Mouse (Mus musculus) brown adipose tissue, adult 24 weeks (tissue): ENCODE measurements around the gene Spata31d1a. TPM values are rescaled to one million over a fixed set of nuclear protein-coding genes. Genes with fewer than 3 reads are reported as not detected.
A peak's percentile ranks its signal among the peaks of the same experiment; 100 is the strongest.

Experiments
- H3K27ac ChIP-seq: fragments of 200-500 bp; replicated peaks from 2 replicates; pipeline ENCODE4 v1.5.1; 2012; ENCODE audit warnings: low read depth, mild to moderate bottlenecking, low read length
- H3K4me1 ChIP-seq: fragments of 200-500 bp; 2 replicates; pipeline ENCODE4 v1.6.1; 2012; ENCODE audit warnings: low read length, mixed read lengths; ENCODE audit not compliant: control insufficient read depth, insufficient read depth, insufficient read length
- H3K4me3 ChIP-seq: fragments of 200-500 bp; 2 replicates; pipeline ENCODE4 v1.5.1; 2012; ENCODE audit warnings: low read depth, mild to moderate bottlenecking, low read length, moderate library complexity; ENCODE audit not compliant: insufficient read depth
- polyA plus RNA-seq: library from polyadenylated mRNA; stranded (reverse); fragments of >200 nt; gene quantifications from 2 replicates; pipeline ENCODE4 v1.2.4, GENCODE M21; 2012; ENCODE audit not compliant: missing spikeins, insufficient read depth, insufficient read length

Spata31d1a gene
- polyA plus RNA-seq, 1 experiment = not detected

DNA sequence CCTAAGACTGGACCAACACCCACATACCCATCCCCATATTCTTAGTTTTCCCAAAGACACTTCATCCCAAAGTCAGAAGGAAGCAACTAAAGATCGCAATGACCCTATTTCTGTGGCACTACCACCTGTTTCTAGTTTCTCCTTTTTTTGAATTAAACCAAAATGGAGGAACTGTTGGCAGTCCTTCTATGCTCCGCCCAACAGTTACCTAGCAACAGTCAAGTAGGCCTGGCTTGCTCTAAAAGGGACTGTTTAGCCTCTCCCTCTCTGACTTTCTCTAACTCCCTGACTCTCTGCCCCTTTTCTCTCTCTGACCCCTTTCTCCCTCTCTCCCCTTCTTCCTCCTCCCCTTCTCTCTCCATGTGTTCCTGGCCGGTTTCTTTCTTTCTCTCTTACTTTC is 24.9 kb downstream of the Spata31d1a start:
- no peaks in the 10 kb centered on the region for H3K4me1 ChIP-seq

DNA sequence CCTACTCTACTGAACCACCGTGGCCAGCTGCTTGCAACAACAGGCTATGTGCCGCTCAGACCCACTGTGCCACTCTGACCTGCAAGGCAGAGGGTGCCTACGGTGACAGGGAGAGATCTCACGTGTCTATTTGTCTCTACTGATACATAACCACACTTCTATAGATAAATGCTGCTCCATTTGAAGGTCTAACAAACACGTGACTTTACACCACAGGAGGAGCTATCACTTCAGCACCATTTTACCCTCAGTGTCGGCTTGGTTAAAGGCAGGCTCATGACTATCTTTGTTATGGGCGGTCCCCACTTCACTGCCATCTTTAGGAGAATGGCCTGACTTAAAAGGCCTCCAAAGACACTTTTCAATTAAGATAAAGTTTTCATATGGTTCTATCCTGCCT is 27.5 kb downstream of the Spata31d1a start:
- Histone ChIP-seq H3K4me1 (no peaks in the 10 kb centered on the region), H3K4me3 (no peak overlapping the region), H3K27ac (no peak overlapping the region)

More for the DNA sequence above, 24.9 kb downstream of the Spata31d1a start:
- Histone ChIP-seq H3K27ac (no peak overlapping the region), H3K4me3 (no peak overlapping the region)

DNA sequence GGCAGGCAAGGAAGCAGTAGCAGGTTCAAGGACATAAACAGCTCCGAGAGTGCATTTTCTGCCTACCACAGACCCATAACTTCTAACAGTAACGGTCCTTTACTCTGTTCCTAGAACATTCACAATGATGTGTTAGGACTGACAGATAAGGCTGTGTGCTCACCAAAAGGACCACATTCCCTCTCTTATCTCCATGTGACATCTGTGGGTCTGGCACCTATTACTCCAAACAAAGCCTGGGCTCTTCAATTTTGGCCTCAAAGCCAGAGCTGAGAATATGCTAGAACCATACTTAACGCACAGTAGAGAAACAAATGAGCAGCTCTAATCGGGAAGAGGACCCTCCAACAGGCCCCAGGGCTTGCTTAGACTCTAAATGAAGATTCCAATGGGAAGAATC is 30.2 kb downstream of the Spata31d1a start:
- Histone ChIP-seq H3K4me3 (no peak overlapping the region), H3K27ac (no peak overlapping the region), H3K4me1 (no peaks in the 10 kb centered on the region)

DNA sequence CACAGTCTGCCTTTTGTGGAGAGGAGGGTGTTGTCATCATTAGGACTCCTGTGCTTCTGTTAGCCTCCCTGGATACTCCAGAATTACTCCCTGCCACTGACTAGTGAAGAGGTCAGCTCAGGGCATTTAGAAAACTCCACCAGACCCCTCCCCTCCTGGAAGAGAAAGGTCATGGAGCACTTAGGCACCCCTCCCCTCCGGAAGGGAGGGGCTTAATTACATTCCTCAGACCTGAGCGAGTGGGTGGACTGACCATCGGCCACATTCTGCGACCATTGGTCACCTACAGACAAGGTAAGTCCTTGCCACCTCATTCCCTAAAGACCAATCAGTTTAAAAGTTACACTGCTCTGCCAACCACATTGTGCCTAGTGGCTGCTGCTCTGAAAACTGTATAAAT is 30.8 kb downstream of the Spata31d1a start:
- Histone ChIP-seq H3K4me3 (no peak overlapping the region), H3K4me1 (no peaks in the 10 kb centered on the region), H3K27ac (no peak overlapping the region)

DNA sequence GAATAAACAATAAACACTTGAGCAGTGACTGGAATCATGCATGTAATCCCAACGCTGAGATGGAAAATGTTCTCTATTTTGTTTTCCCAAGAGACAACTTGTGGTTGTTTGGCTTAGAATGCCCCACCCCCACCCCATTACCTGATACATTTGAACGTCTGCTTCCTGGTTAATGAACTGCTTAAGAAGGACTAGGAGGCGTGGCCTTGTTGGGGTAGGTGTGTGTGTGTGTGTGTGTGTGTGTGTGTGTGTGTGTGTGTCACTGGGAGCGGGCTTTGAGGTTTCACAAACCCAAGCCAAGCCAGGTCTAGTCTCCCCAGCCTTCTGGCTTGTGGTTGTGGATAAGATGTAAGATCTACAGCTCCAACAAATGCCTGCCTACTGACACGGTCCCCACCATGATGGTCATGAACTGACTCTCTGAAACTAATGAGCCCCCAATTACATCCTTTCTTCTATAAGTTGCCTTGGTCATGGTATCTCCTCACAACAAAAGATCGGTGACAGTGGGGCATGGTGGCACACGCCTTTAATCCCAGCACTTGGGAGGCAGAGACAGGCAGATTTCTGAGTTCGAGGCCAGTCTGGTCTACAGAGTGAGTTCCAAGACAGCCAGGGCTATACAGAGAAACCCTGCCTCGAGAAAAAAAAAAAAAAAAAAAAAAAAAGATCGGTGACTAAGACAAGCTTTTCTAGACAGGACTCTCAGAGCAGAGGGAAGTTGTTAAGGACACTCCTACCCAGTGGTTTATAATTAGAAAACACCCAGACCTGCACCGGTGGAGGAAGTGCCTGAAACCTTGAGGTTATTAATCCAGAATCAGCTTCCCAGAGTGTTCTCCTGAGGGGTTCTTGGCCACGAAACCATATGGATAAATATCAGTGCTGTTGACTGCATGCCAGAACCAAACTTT is 33.6 kb downstream of the Spata31d1a start:
- Histone ChIP-seq H3K4me1 (no peaks in the 10 kb centered on the region; the same call in 1 of the 2 replicates), H3K4me3 (no peak overlapping the region), H3K27ac (no peak overlapping the region)

DNA sequence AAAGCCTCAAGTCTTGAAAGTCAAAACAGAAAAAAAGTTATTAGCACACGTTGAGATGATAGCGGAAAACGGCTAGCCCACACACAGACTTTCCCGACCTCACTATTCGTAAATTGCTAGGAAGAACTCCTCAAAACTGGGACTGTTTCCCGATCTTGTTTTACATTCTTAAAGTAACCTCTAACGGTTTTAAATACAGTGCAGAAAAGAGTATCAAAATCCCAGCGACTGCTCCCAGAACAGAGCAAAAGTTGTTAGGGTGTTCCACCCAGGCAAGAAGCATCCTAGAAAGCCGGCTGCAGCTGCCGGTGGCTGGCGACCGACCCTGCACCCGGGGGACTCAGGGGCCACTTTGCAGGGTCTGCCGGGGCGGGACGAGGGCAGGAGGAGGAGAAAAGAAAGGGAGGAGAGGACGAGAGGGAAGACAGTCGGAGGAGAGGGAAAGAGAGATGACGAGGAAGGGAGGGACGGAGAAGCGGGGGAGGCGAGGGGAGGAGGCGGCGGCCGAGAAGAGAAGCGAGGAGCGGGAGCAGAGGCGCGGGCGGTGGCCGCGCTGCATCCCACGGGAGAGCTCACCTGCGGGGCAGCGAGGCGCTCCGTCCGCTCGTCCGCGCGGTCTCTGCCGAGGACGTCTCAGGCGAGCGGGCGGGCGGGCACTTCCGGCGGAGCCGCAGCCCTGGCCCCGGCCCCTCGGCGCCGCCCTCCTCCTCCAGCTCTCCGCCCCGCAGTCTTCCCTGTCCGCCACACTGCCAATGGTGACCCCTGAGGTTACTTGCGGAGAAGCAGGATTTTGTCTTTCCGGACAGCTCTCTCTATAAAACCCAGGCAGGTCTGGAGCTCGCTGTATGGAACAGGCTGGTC is 34.7 kb downstream of the Spata31d1a start, which contains the start of gene Golm1:
Gene Golm1 (minus strand): TSS at position 661 of the 861 bp plus-strand sequence.
- no peaks in the 10 kb centered on the region; the same call in 1 of the 2 replicates for H3K4me1 ChIP-seq
- no peak within 1 kb of the TSS for H3K27ac ChIP-seq

DNA sequence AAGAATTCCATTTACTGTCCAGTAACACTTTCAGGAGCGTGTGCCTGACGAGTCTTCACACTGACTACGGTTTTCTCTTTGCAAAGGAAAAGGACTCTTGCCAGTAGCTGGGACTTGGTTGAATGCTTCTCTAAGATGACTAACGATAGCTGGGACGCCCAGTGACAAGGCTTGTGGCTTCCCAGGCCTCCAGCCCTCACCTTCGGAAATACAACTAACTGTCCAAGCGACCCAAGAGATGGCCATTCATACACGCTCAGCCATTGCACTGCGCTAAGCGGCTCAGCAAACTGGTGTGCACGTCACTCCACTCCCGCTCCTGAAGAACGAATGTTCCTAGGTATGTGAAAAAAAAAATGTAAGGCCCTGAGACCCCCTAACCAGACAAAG is 35.4 kb downstream of the Spata31d1a start:
- H3K27ac ChIP-seq = no peak overlapping the region
- H3K4me3 ChIP-seq = peak overlapping the region; percentile 87
- H3K4me1 ChIP-seq = no peaks in the 10 kb centered on the region; the same call in 1 of the 2 replicates

More for the DNA sequence above, 34.7 kb downstream of the Spata31d1a start, which contains the start of gene Golm1:
- H3K4me3 ChIP-seq = peak within 1 kb of the TSS; percentile 87

DNA sequence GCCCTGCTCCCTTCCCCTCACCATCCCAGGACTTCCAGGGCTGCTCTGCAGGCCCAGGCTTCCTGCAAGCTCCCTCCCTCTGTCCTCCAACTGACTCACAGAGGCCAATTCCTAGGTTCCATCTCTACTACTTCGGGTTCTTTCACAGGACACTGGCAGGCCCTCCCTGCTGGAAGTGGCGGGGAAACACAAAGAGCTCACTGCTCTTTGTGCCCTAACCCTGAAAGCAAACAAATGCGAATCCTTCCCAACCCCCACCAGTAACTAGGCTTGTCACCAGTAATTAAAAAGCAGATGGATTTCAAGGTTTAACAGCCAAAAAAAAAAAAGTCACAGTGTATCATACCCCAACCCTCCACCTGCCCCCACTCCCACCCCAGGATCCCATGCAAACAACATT is 35.9 kb downstream of the Spata31d1a start:
- Histone ChIP-seq H3K4me1 (no peaks in the 10 kb centered on the region; the same call in 1 of the 2 replicates), H3K4me3 (no peak overlapping the region), H3K27ac (no peak overlapping the region)

DNA sequence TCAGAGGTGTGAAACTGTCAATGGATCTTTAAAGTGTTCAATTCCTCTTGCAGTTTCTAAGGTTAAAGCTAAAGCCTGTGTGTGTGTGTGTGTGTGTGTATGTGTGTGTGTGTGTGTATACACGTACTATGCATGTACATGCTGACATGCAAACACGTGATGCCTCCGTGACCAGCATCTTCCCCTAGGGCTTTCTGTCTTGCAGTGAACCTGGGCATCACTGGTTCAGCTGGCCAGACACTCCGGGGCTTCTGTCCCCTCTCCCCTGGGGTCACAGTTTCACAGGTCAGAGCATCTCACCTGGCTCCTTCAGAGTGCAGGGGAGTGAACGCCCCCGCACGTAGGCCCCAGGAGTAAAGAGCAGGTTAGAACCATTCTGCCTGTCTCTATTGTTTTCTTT is 36.5 kb downstream of the Spata31d1a start:
- H3K4me3 ChIP-seq = no peak overlapping the region
- H3K4me1 ChIP-seq = no peaks in the 10 kb centered on the region; the same call in none of the 2 replicates
- H3K27ac ChIP-seq = no peak overlapping the region

DNA sequence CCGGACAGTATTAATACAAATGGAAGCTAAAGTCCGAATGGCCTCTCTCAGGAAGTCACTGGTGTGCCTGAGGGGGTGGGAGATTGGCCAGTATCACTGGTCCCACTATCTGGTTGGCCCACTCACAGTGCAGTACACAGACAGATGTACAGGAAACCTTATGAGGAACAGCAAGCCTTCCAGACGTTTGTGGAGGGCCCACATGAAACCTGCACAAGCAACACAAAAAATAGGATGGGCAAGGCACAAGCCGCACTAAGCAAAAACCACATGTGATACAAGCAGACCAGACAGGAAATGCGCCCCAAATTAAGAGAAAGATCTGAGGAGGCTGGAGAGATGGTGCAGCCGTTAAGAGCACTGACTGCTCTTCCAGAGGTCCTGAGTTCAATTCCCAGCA is 37.9 kb downstream of the Spata31d1a start:
- no peak overlapping the region for H3K4me3 ChIP-seq
- no peaks in the 10 kb centered on the region; the same call in none of the 2 replicates for H3K4me1 ChIP-seq
- no peak overlapping the region for H3K27ac ChIP-seq

DNA sequence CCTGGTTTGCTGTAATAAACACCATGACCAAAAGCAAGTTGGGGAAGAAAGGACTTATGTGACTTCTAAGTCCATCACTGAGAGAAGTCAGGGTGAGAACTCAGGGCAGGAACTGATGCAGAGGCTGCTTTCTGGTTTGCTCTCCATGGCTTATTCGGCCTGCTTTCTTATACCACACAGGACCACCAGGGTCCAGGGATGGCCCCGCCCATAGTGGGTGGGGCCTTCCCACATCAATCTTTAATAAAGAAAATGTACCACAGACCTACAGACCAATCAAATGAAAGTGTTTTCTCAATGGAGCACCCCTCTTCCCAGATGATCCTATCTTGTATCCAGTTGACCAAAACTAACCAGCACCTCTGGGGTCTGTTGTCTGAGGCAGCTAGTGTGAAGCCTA is 38.6 kb downstream of the Spata31d1a start:
- H3K4me3 ChIP-seq = no peak overlapping the region
- no peak overlapping the region for H3K27ac ChIP-seq
- no peaks in the 10 kb centered on the region; the same call in none of the 2 replicates for H3K4me1 ChIP-seq

DNA sequence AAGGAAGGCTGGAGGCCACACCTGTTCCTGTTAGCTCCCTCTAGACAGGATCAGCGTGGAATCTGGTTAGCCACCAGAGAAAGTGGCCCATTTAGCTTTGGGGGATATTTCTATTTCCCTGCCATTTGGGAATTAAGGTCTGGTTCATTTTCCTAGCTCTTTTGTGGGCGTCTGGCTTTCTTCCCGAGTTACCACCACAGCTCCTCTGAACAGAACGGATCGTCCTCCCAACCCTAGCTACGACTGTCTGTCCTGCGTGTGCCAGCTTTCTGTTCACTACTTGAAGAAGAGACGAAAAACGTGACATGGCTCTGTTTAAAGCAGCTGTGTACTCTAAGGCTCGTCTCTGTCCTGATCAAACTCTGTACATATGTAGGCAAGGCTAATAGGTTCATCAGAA is 40.2 kb downstream of the Spata31d1a start:
- Histone ChIP-seq H3K4me3 (no peak overlapping the region), H3K27ac (no peak overlapping the region), H3K4me1 (no peaks in the 10 kb centered on the region; the same call in none of the 2 replicates)

DNA sequence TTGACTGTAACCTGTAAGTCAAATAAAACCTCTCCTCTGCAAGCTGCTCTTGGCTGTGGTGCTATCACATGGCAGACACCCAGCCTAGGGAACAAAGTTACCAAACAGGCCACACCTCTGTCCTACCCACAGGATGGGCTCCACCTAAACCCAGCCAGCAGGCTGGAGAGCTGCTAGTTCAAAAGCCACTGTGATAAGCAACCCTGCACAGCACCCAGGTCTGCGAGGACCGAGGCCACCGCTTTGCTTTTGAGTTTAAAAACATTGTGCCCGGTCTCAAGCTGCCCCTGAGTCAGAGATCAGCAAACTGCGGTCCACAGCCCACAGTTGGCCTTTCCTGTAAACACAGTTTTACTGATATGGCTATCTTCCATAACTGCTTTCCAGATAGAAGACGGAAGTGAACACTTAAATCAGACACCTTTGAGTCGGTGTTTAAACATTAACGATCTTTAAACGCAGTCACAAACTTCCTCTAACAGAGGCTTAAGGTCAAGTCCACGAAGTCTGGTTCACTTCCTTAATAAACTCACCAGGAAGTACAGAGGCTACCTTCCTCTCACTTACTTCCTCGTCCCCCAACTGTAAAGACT is 41.5 kb downstream of the Spata31d1a start:
- Histone ChIP-seq H3K4me3 (no peak overlapping the region), H3K27ac (no peak overlapping the region), H3K4me1 (no peaks in the 10 kb centered on the region; the same call in 1 of the 2 replicates)

DNA sequence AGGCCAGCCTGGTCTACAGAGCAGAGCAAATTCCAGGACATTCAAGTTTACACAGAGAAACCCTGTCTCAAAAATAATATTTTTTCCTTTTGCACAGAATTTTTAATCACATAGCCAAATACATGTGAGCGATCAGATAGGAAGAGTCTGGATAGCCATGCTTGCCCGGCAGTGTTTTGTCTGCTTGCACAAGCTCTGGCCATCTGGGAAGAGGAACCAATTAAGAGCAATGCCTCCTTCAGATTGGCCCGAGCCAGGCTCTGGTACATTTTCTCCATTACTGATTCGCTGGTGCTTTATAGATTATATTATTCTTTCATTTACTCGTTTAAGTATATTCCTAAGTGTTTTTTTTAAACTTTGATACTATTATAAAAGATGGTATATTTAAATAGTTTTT is 42.4 kb downstream of the Spata31d1a start:
- Histone ChIP-seq H3K27ac (no peak overlapping the region), H3K4me1 (no peaks in the 10 kb centered on the region; the same call in 1 of the 2 replicates), H3K4me3 (no peak overlapping the region)
